Mouse (Mus musculus) forebrain, embryonic 14.5 days (tissue): ENCODE results near the gene Adamts16. TPM values are rescaled to one million over a fixed set of nuclear protein-coding genes. Genes with fewer than 3 reads are reported as not detected.

Experiments
- ATAC-seq: fragments of 200-750 bp; cut with Nextera tagmentation; 2 replicates; pipeline ENCODE4 v1.8.0; 2017; ENCODE audit warnings: mild to moderate bottlenecking, moderate library complexity
- DNase-seq: peaks from one replicate; pipeline ENCODE4 v3.0.0-alpha.2; 2015; ENCODE audit warnings: low spot score
- H3K27ac ChIP-seq: fragments of 300-500 bp; sonication (generic); 2 replicates; pipeline ENCODE4 v1.5.1; 2014; ENCODE audit warnings: low read depth, mild to moderate bottlenecking, control low read depth, low read length, moderate library complexity
- H3K27me3 ChIP-seq: fragments of 300-500 bp; sonication (generic); replicated peaks from 2 replicates; pipeline ENCODE4 v1.6.1; 2014; ENCODE audit warnings: low read length, control low read depth, mixed read lengths; ENCODE audit not compliant: control insufficient read depth, insufficient read depth
- H3K36me3 ChIP-seq: fragments of 300-500 bp; sonication (generic); 2 replicates; pipeline ENCODE4 v1.6.1; 2014; ENCODE audit warnings: low read length, control low read depth; ENCODE audit not compliant: control insufficient read depth, insufficient read depth
- H3K4me1 ChIP-seq: fragments of 300-500 bp; sonication (generic); 2 replicates; pipeline ENCODE4 v1.6.1; 2014; ENCODE audit warnings: antibody characterized with exemption, low read length, control low read depth; ENCODE audit not compliant: control insufficient read depth, insufficient read depth
- H3K4me2 ChIP-seq: fragments of 300-500 bp; sonication (generic); 2 replicates; pipeline ENCODE4 v1.6.1; 2014; ENCODE audit warnings: mild to moderate bottlenecking, control low read depth, low read length
- H3K4me3 ChIP-seq: fragments of 300-500 bp; sonication (generic); 2 replicates; pipeline ENCODE4 v1.5.1; 2014; ENCODE audit warnings: low read depth, low read length, control low read depth
- H3K9ac ChIP-seq: fragments of 300-500 bp; sonication (generic); 2 replicates; pipeline ENCODE4 v1.6.1; 2014; ENCODE audit warnings: mild to moderate bottlenecking, low read length, control low read depth, moderate library complexity
- H3K9me3 ChIP-seq: fragments of 300-500 bp; sonication (generic); replicated peaks from 2 replicates; pipeline ENCODE4 v1.6.1; 2016; ENCODE audit warnings: low read length, control low read depth, mixed read lengths; ENCODE audit not compliant: control insufficient read depth
- WGBS: fragments of 180-500 bp; shearing (Covaris S2); extraction: QIAGEN DNeasy Blood & Tissue Kit; methylation state at CpG from one replicate; pipeline ENCODE4 v1.1.7; 2014; 5-methylcytosine and 5-hydroxymethylcytosine counted together
- polyA plus RNA-seq: library from polyadenylated mRNA; unstranded; fragments of >200 nt; fragmentation: Nextera tagmentation; extraction: Ambion mirVana; gene quantifications from 2 replicates; pipeline ENCODE4 v1.2.1, GENCODE M21; 2014

The Adamts16 gene
- polyA plus RNA-seq, 1 experiment from 2014 or later: 0.39 TPM

GRCm38 (mm10) chr13:70764682-70765081 is 76.9 kb downstream of the Adamts16 start:
- DNase-seq: no peak
- WGBS: 89% methylated on average over 6 of the region's 6 CpGs
- H3K27ac ChIP-seq: no peak overlapping the region
- H3K27me3 ChIP-seq: no peaks in the 10 kb centered on the region
- no peak overlapping the region for H3K4me2 ChIP-seq
- H3K4me1 ChIP-seq: no peaks in the 10 kb centered on the region
- H3K9ac ChIP-seq: no peak overlapping the region
- no peak for ATAC-seq
- no peaks in the 10 kb centered on the region for H3K9me3 ChIP-seq
- no peaks in the 10 kb centered on the region for H3K36me3 ChIP-seq
- no peak overlapping the region for H3K4me3 ChIP-seq

- Histone ChIP-seq H3K27me3 (no peaks in the 10 kb centered on the region), H3K4me3 (no peak overlapping the region), H3K9ac (no peak overlapping the region), H3K27ac (no peak overlapping the region), H3K36me3 (no peaks in the 10 kb centered on the region), H3K4me2 (no peak overlapping the region), H3K9me3 (no peaks in the 10 kb centered on the region), H3K4me1 (no peaks in the 10 kb centered on the region)
- DNase-seq: no peak
- no peak for ATAC-seq
- 88% methylated on average over 2 of the region's 2 CpGs for WGBS
These were observed 79.0 kb downstream of the Adamts16 start for GRCm38 (mm10) chr13:70762586-70762985.

- DNase-seq (no peak), ATAC-seq (no peak)
- Histone ChIP-seq H3K9me3 (no peaks in the 10 kb centered on the region), H3K4me1 (no peaks in the 10 kb centered on the region), H3K9ac (no peak overlapping the region), H3K36me3 (no peaks in the 10 kb centered on the region), H3K27me3 (no peaks in the 10 kb centered on the region), H3K4me2 (no peak overlapping the region), H3K4me3 (no peak overlapping the region), H3K27ac (no peak overlapping the region)
- WGBS: 68% methylated on average over 2 of the region's 2 CpGs
These were observed 80.3 kb downstream of the Adamts16 start for GRCm38 (mm10) chr13:70761312-70761711.

GRCm38 (mm10) chr13:70760186-70760585 is 81.4 kb downstream of the Adamts16 start:
- H3K9ac ChIP-seq: no peak overlapping the region
- H3K27ac ChIP-seq: no peak overlapping the region
- H3K36me3 ChIP-seq: no peaks in the 10 kb centered on the region
- WGBS: over 99% methylated on average over 9 of the region's 9 CpGs
- no peak overlapping the region for H3K4me2 ChIP-seq
- H3K9me3 ChIP-seq: no peaks in the 10 kb centered on the region
- no peaks in the 10 kb centered on the region for H3K4me1 ChIP-seq
- H3K27me3 ChIP-seq: no peaks in the 10 kb centered on the region
- ATAC-seq: no peak
- DNase-seq: no peak
- no peak overlapping the region for H3K4me3 ChIP-seq

- no peak overlapping the region for H3K4me3 ChIP-seq
- no peak overlapping the region for H3K27ac ChIP-seq
- H3K4me2 ChIP-seq: no peak overlapping the region
- ATAC-seq: no peak
- H3K9ac ChIP-seq: no peak overlapping the region
- no peaks in the 10 kb centered on the region for H3K36me3 ChIP-seq
- 83% methylated on average over 14 of the region's 14 CpGs for WGBS
- H3K4me1 ChIP-seq: no peaks in the 10 kb centered on the region
- H3K9me3 ChIP-seq: no peaks in the 10 kb centered on the region
- DNase-seq: no peak
- no peaks in the 10 kb centered on the region for H3K27me3 ChIP-seq
These were observed 95.2 kb downstream of the Adamts16 start for GRCm38 (mm10) chr13:70746294-70747008.

- H3K4me1 ChIP-seq: no peaks in the 10 kb centered on the region
- no peaks in the 10 kb centered on the region for H3K9me3 ChIP-seq
- H3K4me3 ChIP-seq: no peak overlapping the region
- H3K36me3 ChIP-seq: no peaks in the 10 kb centered on the region
- no peak overlapping the region for H3K4me2 ChIP-seq
- WGBS: 81% methylated on average over 5 of the region's 5 CpGs
- ATAC-seq: no peak
- no peak overlapping the region for H3K9ac ChIP-seq
- no peaks in the 10 kb centered on the region for H3K27me3 ChIP-seq
- no peak for DNase-seq
- H3K27ac ChIP-seq: no peak overlapping the region
These were observed 97.1 kb downstream of the Adamts16 start for GRCm38 (mm10) chr13:70744416-70745038.

- Histone ChIP-seq H3K4me1 (no peaks in the 10 kb centered on the region), H3K9me3 (no peaks in the 10 kb centered on the region), H3K27ac (no peak overlapping the region), H3K36me3 (no peaks in the 10 kb centered on the region), H3K4me2 (no peak overlapping the region), H3K27me3 (no peaks in the 10 kb centered on the region), H3K9ac (no peak overlapping the region), H3K4me3 (no peak overlapping the region)
- ATAC-seq: no peak
- DNase-seq: no peak
- WGBS: 68% methylated on average over 4 of the region's 4 CpGs
These were observed 98.9 kb downstream of the Adamts16 start for GRCm38 (mm10) chr13:70742693-70743092.

- no peak overlapping the region for H3K9ac ChIP-seq
- no peaks in the 10 kb centered on the region for H3K4me1 ChIP-seq
- H3K4me2 ChIP-seq: no peak overlapping the region
- no peak overlapping the region for H3K4me3 ChIP-seq
- 69% methylated on average over 17 of the region's 17 CpGs for WGBS
- DNase-seq (no peak), ATAC-seq (no peak)
- H3K9me3 ChIP-seq: no peaks in the 10 kb centered on the region
- no peaks in the 10 kb centered on the region for H3K27me3 ChIP-seq
- no peak overlapping the region for H3K27ac ChIP-seq
- H3K36me3 ChIP-seq: no peaks in the 10 kb centered on the region
These were observed 101.0 kb downstream of the Adamts16 start for GRCm38 (mm10) chr13:70740281-70741240.
